Mouse (Mus musculus): ENCODE measurements around the gene Rgl3.

DNA sequence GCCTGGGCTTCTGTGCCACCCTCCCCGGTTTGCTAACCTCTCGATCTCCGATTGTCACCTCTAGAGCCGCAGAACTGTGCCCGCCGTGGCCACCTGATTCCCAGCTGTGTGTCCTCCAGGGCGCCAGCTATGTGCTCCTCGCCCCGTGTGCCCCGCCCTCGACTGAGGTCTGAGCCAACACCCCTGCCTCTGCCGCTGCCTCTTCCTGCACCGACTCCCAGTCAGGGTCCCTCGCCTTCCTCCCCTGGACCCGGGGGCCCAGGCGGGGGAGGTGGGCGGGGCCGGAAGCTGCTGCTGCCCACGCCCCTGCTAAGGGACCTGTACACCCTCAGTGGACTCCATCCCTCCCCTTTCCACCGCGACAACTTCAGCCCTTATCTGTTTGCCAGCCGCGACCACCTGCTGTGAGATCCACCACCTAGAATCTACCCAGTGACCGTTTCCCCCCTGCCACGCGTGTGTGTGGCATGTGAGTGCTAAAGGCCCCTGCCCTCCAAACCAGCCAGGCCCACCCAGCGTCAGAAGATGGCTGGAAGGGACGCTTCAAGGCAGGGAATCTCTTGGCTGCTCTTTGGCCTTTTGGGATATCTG is 41.6 kb downstream of the Rgl3 start:
- TF ChIP-seq CTCF (IDR thresholded peaks at IDR 0.05; ENCODE audit: low read depth, low read length) (no peak), POLR2A (IDR thresholded peaks at IDR 0.05; ENCODE audit: borderline replicate concordance, low read depth, low read length) (no peak)
